Mouse (Mus musculus) stomach, embryonic 16.5 days (tissue): ENCODE measurements around the gene Ttc12. TPM values are rescaled to one million over a fixed set of nuclear protein-coding genes. Genes with fewer than 3 reads are reported as not detected.

Source experiments
- ATAC-seq: fragments of 200-750 bp; cut with Nextera tagmentation; 2 replicates; pipeline ENCODE4 v1.8.0; 2017; ENCODE audit warnings: moderate number of reproducible peaks, moderate TSS enrichment; ENCODE audit not compliant: insufficient read depth, low FRiP score
- H3K27ac ChIP-seq: fragments of 300-500 bp; sonication (generic); 2 replicates; pipeline ENCODE4 v1.5.1; 2014; ENCODE audit warnings: low read length
- H3K27me3 ChIP-seq: fragments of 300-500 bp; sonication (generic); 2 replicates; pipeline ENCODE4 v1.6.1; 2014; ENCODE audit warnings: low read length, control low read depth, mixed read lengths; ENCODE audit not compliant: control insufficient read depth, insufficient read depth
- H3K36me3 ChIP-seq: fragments of 300-500 bp; sonication (generic); 2 replicates; pipeline ENCODE4 v1.6.1; 2014; ENCODE audit warnings: low read length; ENCODE audit not compliant: control insufficient read depth, insufficient read depth
- H3K4me1 ChIP-seq: fragments of 300-500 bp; sonication (generic); 2 replicates; pipeline ENCODE4 v1.6.1; 2014; ENCODE audit warnings: low read length, control low read depth, mixed read lengths; ENCODE audit not compliant: control insufficient read depth, insufficient read depth
- H3K4me2 ChIP-seq: fragments of 300-500 bp; sonication (generic); 2 replicates; pipeline ENCODE4 v1.6.1; 2014; ENCODE audit warnings: low read depth, low read length, mixed read lengths
- H3K4me3 ChIP-seq: fragments of 300-500 bp; sonication (generic); replicated peaks from 2 replicates; pipeline ENCODE4 v1.5.1; 2014; ENCODE audit warnings: mild to moderate bottlenecking, low read length
- H3K9ac ChIP-seq: fragments of 300-500 bp; sonication (generic); 2 replicates; pipeline ENCODE4 v1.6.1; 2014; ENCODE audit warnings: low read length
- H3K9me3 ChIP-seq: fragments of 300-500 bp; sonication (generic); replicated peaks from 2 replicates; pipeline ENCODE4 v1.6.1; 2016; ENCODE audit warnings: low read length, control low read depth; ENCODE audit not compliant: control insufficient read depth
- WGBS: fragments of 180-500 bp; shearing (Covaris S2); extraction: QIAGEN DNeasy Blood & Tissue Kit; methylation state at CpG from one replicate; pipeline ENCODE4 v1.1.7; 2014; 5-methylcytosine and 5-hydroxymethylcytosine counted together
- polyA plus RNA-seq: library from polyadenylated mRNA; unstranded; fragments of >200 nt; fragmentation: Nextera tagmentation; extraction: Ambion mirVana; gene quantifications from 2 replicates; pipeline ENCODE4 v1.2.1, GENCODE M21; 2015

Gene Ttc12
- polyA plus RNA-seq, 1 experiment from 2014 or later: 1.4 TPM

DNA sequence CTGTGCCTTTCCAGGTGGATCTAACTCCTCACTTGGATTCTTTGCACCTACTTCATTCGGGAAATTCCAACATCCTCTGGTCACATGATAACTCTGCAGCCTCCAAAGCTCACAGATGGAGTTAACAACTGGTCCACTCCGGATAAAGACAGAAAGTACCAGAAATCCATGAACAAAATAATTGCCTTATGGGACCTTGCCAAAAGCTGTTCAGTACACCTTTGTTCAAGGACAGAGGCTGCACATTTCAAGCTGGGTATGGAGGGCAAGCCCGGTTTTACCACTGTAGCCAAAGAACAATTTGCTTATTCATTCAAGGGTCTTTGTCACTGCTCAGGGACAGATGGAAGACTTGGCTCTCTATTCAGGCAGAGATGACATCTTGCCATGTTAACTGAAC, 43.4 kb downstream of the Ttc12 start:
- ATAC-seq: no peak
- 76% methylated on average over 3 of the region's 3 CpGs for WGBS

DNA sequence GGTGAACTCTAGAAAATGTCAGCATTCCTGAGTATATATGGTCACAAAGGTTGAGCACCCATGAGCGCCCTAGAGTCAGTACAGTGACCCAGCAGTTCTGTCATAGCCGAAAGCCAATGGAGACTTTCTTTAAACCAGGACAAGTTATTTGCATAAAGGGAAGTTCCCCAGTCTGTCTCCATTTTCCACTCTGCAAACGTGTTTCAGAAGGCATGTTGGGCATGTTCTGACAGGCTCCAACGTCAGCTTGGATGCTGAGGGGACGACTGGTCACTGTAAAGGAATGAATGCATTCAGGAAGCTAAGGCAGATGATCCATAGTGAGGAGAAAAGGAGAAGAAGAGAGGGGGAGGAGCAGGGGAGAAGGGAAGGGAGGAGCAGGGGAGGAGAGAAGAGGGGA, 58.5 kb downstream of the Ttc12 start:
- H3K36me3 ChIP-seq: no peaks in the 10 kb centered on the region
- WGBS: 64% methylated on average over 5 of the region's 5 CpGs
- ATAC-seq: no peak

More for the DNA sequence above, 43.4 kb downstream of the Ttc12 start:
- H3K36me3 ChIP-seq: no peaks in the 10 kb centered on the region
- no peaks in the 10 kb centered on the region for H3K4me1 ChIP-seq
- H3K9ac ChIP-seq: no peak overlapping the region
- H3K27ac ChIP-seq: no peak overlapping the region
- H3K27me3 ChIP-seq: no peaks in the 10 kb centered on the region
- no peak overlapping the region for H3K4me2 ChIP-seq
- no peak overlapping the region for H3K4me3 ChIP-seq
- no peaks in the 10 kb centered on the region for H3K9me3 ChIP-seq

DNA sequence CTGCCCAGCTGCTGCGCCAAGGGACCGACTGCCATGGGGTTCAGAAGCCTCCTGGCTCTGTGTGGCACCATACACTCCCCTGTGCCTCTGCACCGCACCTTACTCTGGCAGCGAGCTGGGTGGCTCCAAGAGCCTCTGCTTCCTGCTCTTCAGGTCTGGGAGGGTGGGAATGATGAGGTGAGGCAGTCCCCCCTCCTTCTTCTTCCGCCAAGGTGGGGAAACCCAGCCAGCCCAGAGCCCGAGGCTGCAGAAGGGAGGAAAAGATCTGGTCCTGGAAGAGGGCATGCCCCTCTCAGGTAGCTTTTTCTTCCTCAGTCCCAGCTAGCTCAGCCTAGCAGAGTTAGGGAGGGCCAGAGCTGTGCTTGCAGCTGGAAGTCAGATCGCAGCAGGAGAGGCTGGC, 59.1 kb downstream of the Ttc12 start, which contains the start of gene Ankk1:
Ankk1 (minus strand) TSS at position 101 of the 400 bp plus-strand sequence.
- Histone ChIP-seq H3K36me3 (no peaks in the 10 kb centered on the region), H3K4me3 (no peak within 1 kb of the TSS), H3K27ac (peak within 1 kb of the TSS; percentile 33; the same call in 1 of the 2 replicates), H3K4me1 (no peaks in the 10 kb centered on the region), H3K4me2 (no peak within 1 kb of the TSS), H3K27me3 (no peaks in the 10 kb centered on the region), H3K9ac (no peak within 1 kb of the TSS), H3K9me3 (no peaks in the 10 kb centered on the region)
- ATAC-seq: no peak
- 72% methylated on average over 7 of the region's 7 CpGs for WGBS

More for the DNA sequence above, 58.5 kb downstream of the Ttc12 start:
- Histone ChIP-seq H3K9ac (no peak overlapping the region), H3K27me3 (no peaks in the 10 kb centered on the region), H3K9me3 (no peaks in the 10 kb centered on the region), H3K27ac (no peak overlapping the region), H3K4me3 (no peak overlapping the region), H3K4me1 (no peaks in the 10 kb centered on the region), H3K4me2 (no peak overlapping the region)

DNA sequence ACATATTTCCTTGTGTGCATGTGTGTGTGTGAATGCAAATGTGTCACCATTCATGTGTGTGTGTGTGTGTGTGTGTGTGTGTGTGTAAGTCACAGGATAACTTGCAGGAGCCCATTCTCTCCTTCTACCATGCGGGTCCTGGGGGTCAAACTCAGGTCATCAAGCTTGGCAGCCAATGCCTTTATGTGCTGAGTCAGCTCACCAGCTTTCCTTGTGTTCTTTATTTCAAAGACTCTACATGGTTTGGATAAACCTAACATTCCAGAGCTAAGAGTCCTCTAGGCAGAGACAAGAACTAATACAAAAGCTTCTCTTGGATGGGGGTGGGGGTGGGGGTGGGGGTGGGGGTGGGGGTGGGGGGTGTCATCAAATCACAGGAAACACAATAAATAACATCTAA, 60.4 kb downstream of the Ttc12 start:
- no peak overlapping the region for H3K4me3 ChIP-seq
- H3K4me2 ChIP-seq: no peak overlapping the region
- H3K9me3 ChIP-seq: no peaks in the 10 kb centered on the region
- no peak for ATAC-seq
- H3K4me1 ChIP-seq: no peaks in the 10 kb centered on the region
- WGBS: 30% methylated on average over 1 of the region's 1 CpGs
- H3K9ac ChIP-seq: no peak overlapping the region
- H3K27me3 ChIP-seq: no peaks in the 10 kb centered on the region
- H3K36me3 ChIP-seq: no peaks in the 10 kb centered on the region
- no peak overlapping the region for H3K27ac ChIP-seq

DNA sequence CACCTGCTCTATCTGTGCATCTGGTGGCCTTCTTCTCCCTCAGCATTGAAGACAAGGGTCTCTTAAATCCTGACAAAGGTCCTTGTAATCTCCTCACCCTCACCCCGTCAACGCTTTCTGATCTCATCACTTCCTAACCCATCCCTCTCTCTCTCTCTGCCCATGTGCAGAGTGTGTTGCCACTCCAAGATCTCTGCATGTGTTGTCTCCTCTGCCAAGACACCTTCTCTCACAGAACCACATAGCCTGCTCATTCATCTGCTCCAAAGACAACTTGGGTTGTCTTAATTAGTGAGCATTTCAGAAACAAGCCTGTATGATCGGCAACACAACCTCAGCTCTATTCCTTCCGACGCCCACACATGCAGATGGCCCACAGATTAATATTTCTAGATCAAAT, 62.2 kb downstream of the Ttc12 start:
- ATAC-seq: no peak
- WGBS: 91% methylated on average over 5 of the region's 5 CpGs
- no peak overlapping the region for H3K27ac ChIP-seq

DNA sequence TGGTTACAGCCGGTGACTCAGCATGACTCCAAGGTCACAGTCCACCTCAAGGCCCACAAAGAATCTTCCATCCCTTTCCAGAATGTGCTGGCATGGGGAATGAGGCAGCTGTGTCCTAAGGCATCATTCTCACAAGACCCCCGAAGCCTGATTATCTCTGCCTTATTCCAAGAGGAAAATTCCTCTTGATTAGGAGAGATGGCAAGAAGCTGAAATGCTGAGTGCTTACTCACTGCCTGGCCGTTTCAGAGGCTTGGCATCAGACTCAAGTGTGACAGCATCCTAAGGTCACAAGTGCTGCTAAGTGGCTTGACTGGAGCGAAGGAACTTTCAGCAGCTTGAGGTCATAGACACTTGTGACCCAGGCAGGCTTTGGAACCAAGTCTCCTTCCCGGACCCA, 75.4 kb downstream of the Ttc12 start:
- H3K9ac ChIP-seq: no peak overlapping the region
- no peaks in the 10 kb centered on the region for H3K36me3 ChIP-seq
- H3K9me3 ChIP-seq: no peaks in the 10 kb centered on the region

More for the DNA sequence above, 62.2 kb downstream of the Ttc12 start:
- Histone ChIP-seq H3K9ac (no peak overlapping the region), H3K4me1 (no peaks in the 10 kb centered on the region), H3K4me2 (no peak overlapping the region), H3K36me3 (no peaks in the 10 kb centered on the region), H3K9me3 (no peaks in the 10 kb centered on the region), H3K4me3 (no peak overlapping the region), H3K27me3 (no peaks in the 10 kb centered on the region)

DNA sequence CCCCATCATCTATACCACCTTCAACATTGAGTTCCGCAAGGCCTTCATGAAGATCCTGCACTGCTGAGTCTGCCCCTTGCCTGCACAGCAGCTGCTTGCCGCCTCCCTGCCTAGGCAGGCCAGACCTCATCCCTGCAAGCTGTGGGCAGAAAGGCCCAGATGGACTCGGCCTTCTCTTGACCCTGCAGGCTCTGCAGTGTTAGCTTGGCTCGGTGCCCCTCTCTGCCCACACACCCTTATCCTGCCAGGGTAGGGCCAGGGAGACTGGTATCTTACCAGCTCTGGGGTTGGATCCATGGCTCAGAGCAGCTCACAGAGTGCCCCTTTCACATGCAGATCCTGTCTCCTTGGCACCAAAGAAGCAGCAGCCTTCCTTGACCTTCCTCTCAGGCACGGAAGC, 79.0 kb downstream of the Ttc12 start:
- H3K27me3 ChIP-seq: no peaks in the 10 kb centered on the region
- no peaks in the 10 kb centered on the region for H3K9me3 ChIP-seq
- no peak for ATAC-seq
- H3K4me2 ChIP-seq: no peak overlapping the region
- no peak overlapping the region for H3K9ac ChIP-seq
- H3K27ac ChIP-seq: no peak overlapping the region
- no peaks in the 10 kb centered on the region for H3K4me1 ChIP-seq
- no peak overlapping the region for H3K4me3 ChIP-seq
- H3K36me3 ChIP-seq: no peaks in the 10 kb centered on the region
- 86% methylated on average over 5 of the region's 5 CpGs for WGBS

More for the DNA sequence above, 75.4 kb downstream of the Ttc12 start:
- no peak overlapping the region for H3K4me3 ChIP-seq
- H3K27ac ChIP-seq: no peak overlapping the region
- no peaks in the 10 kb centered on the region for H3K27me3 ChIP-seq
- no peaks in the 10 kb centered on the region for H3K4me1 ChIP-seq
- WGBS: 83% methylated on average over 5 of the region's 5 CpGs
- no peak for ATAC-seq
- no peak overlapping the region for H3K4me2 ChIP-seq

DNA sequence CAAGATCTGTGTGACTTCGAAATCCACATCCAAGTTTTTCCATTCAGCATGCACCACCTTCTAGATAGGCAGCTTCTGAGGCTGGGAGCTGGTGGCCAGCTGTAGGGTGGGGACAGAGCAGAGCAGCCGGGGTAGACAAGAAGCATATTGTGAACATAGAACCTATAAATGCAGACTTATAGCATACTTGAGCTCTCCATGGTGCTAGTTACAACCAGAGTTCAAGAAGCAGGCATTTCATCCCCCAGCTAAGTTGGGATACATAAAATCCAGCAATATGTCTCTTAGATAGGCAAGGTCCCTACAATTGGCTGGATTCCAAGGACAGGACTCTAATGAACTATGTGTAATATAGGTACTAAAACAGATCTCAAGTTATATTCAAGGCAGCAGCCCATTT, 82.3 kb downstream of the Ttc12 start:
- ATAC-seq: no peak
- Histone ChIP-seq H3K27ac (no peak overlapping the region), H3K9ac (no peak overlapping the region), H3K27me3 (no peaks in the 10 kb centered on the region), H3K4me1 (no peaks in the 10 kb centered on the region), H3K36me3 (no peaks in the 10 kb centered on the region), H3K9me3 (no peaks in the 10 kb centered on the region), H3K4me2 (no peak overlapping the region), H3K4me3 (no peak overlapping the region)
- WGBS: 40% methylated on average over 2 of the region's 2 CpGs

DNA sequence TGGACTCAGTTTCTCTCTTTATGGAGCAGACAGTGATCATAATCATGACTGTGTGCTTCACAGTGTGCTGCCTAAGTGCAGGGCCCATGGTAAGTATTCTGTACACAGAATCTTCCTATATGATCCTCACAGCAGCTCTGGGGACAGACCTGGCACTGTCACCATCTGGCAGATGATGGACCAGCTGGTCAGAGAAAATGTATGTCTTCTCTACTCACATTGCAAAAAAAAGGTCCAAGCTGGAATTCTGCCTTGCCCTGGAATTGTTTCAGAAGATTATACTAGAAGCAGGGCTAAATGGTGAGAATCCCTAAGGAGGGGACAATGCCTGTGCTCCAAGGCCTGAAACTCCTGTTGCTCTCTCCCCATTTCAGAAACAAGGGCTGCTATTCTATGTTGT, 90.0 kb downstream of the Ttc12 start:
- Histone ChIP-seq H3K9me3 (no peaks in the 10 kb centered on the region), H3K36me3 (no peaks in the 10 kb centered on the region), H3K4me1 (no peaks in the 10 kb centered on the region), H3K4me3 (no peak overlapping the region), H3K9ac (no peak overlapping the region), H3K4me2 (no peak overlapping the region), H3K27ac (no peak overlapping the region), H3K27me3 (no peaks in the 10 kb centered on the region)
- ATAC-seq: no peak

DNA sequence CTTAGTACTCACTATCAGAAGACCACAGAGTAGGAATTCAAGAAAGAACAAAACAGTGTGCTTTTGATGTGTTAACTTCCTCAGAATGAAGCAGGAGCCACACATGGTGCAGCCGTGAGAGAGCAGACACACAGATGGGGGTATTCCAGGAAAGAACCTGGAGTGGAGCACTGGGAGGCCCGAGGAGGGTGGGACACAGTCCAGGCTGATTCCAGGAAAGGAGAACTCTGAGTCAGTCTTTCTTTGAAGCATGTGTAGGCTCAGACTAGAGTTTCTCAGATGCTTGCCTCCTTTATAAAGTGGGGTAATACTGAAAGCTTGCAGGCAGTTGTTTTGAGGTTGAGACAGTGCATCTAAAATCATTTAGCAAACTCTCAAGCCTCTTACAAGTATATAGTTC, 93.8 kb downstream of the Ttc12 start:
- no peak for ATAC-seq
- no peaks in the 10 kb centered on the region for H3K4me1 ChIP-seq

More for the DNA sequence above, 93.8 kb downstream of the Ttc12 start:
- no peak overlapping the region for H3K4me3 ChIP-seq
- no peak overlapping the region for H3K4me2 ChIP-seq
- no peak overlapping the region for H3K9ac ChIP-seq
- no peaks in the 10 kb centered on the region for H3K9me3 ChIP-seq
- no peaks in the 10 kb centered on the region for H3K36me3 ChIP-seq
- no peak overlapping the region for H3K27ac ChIP-seq
- 36% methylated on average over 2 of the region's 2 CpGs for WGBS
- H3K27me3 ChIP-seq: no peaks in the 10 kb centered on the region
